Mouse (Mus musculus): ENCODE data around the gene AL731706.1. TPM values are rescaled to one million over a fixed set of nuclear protein-coding genes. Genes with fewer than 3 reads are reported as not detected.
"Not testable (repeated sequence)": the region's sequence is repeated elsewhere in the genome, so short reads cannot be mapped to it uniquely, and the experiment has no call there.

The AL731706.1 gene
- polyA plus RNA-seq, 1 experiment from 2014 or later: 33.2 TPM

DNA sequence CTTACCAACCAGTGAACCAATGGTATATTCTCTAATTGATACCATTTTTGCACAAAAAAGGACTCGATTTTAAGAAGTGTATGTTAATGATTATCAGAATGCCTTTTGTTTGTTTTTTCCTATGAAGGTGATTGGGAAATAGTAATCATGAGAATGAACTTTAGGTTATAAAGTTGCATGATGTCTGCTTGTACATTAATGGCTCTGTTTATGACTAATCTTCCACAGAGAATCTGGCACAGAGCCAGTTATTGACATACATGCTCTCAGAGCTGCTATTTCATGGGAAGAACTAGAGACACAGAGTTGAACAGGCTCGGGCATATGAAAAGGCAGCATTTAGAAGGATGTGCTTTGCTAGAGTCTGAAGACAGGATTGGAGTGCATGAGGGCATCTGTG is 4.9 kb upstream of the AL731706.1 start:
- ATAC-seq (ENCODE audit: low FRiP score, low TSS enrichment): no peak
- no peak for DNase-seq (ENCODE audit: low spot score)
- TF ChIP-seq CTCF (IDR thresholded peaks at IDR 0.05; ENCODE audit: low read depth): no peak
- TF ChIP-seq EP300 (optimal IDR thresholded peaks at IDR 0.05): no peak

GRCm38 (mm10) chr2:136894494-136894893 is 3.3 kb upstream of the AL731706.1 start:
- Histone ChIP-seq H3K27ac (replicated peaks) (no peak overlapping the region), H3K4me2 (replicated peaks; ENCODE audit: low read depth) (no peak overlapping the region), H3K9ac (ENCODE audit: low read length) (no peak overlapping the region), H3K9me3 (ENCODE audit: control insufficient read depth, low read length) (no peaks in the 10 kb centered on the region), H3K36me3 (ENCODE audit: control insufficient read depth, insufficient read depth, low read length) (no peaks in the 10 kb centered on the region), H3K27me3 (ENCODE audit: control insufficient read depth, insufficient read depth, low read length) (no peaks in the 10 kb centered on the region), H3K4me3 (ENCODE audit: low read depth, low read length) (no peak overlapping the region), H3K4me1 (replicated peaks; ENCODE audit: control insufficient read depth, insufficient read depth) (no peaks in the 10 kb centered on the region)
- DNase-seq (ENCODE audit: low spot score) (no peak), ATAC-seq (ENCODE audit: low FRiP score, low TSS enrichment) (no peak)
- no peak for TF ChIP-seq EP300 (optimal IDR thresholded peaks at IDR 0.05)
- WGBS: 78% methylated on average over 2 of the region's 2 CpGs

More for the DNA sequence above, 4.9 kb upstream of the AL731706.1 start:
- 65% methylated on average over 2 of the region's 2 CpGs for WGBS
- Histone ChIP-seq H3K4me3 (ENCODE audit: low read depth, low read length) (no peak overlapping the region), H3K9me3 (ENCODE audit: control insufficient read depth, low read length) (no peaks in the 10 kb centered on the region), H3K4me2 (replicated peaks; ENCODE audit: low read depth) (no peak overlapping the region), H3K36me3 (ENCODE audit: control insufficient read depth, insufficient read depth, low read length) (no peaks in the 10 kb centered on the region), H3K4me1 (replicated peaks; ENCODE audit: control insufficient read depth, insufficient read depth) (no peaks in the 10 kb centered on the region), H3K27ac (replicated peaks) (no peak overlapping the region), H3K9ac (ENCODE audit: low read length) (no peak overlapping the region), H3K27me3 (ENCODE audit: control insufficient read depth, insufficient read depth, low read length) (no peaks in the 10 kb centered on the region)

DNA sequence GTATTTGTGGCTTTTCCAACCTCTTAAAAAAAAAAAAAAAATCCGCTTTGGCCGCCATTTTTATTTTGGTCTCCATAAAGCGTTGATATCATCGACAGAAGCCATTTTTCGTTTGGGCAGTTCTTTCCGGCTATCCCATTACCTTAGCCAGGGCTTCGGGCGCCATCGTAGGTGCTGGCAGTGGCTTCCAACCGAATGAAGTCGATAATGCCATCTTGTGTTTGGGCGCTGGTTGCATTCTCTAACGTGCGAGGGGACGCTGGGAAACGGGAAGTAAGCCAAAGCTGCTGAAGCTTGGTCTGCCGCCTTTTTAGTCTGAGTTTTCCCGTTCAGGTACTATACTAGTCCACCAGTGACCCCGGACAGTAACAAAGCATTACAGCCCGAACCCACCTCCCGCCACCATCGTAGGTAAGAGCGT is 772 bp upstream of the AL731706.1 start:
- Histone ChIP-seq H3K4me1 (replicated peaks; ENCODE audit: control insufficient read depth, insufficient read depth) (no peaks in the 10 kb centered on the region), H3K27ac (replicated peaks) (peak overlapping the region; percentile 77), H3K4me3 (ENCODE audit: low read depth, low read length) (peak overlapping the region; percentile 81), H3K36me3 (ENCODE audit: control insufficient read depth, insufficient read depth, low read length) (no peaks in the 10 kb centered on the region), H3K27me3 (ENCODE audit: control insufficient read depth, insufficient read depth, low read length) (no peaks in the 10 kb centered on the region), H3K9me3 (ENCODE audit: control insufficient read depth, low read length) (no peaks in the 10 kb centered on the region), H3K4me2 (replicated peaks; ENCODE audit: low read depth) (peak overlapping the region; percentile 48), H3K9ac (ENCODE audit: low read length) (peak overlapping the region; percentile 62)
- under 1% methylated on average over 23 of the region's 23 CpGs for WGBS
- ATAC-seq (ENCODE audit: low FRiP score, low TSS enrichment): peak; percentile 84
- DNase-seq (ENCODE audit: low spot score): peak; percentile 94
- no peak for TF ChIP-seq EP300 (optimal IDR thresholded peaks at IDR 0.05)
- TF ChIP-seq CTCF (IDR thresholded peaks at IDR 0.05; ENCODE audit: low read depth): peak; percentile 40; the same call in 1 of the 2 replicates

DNA sequence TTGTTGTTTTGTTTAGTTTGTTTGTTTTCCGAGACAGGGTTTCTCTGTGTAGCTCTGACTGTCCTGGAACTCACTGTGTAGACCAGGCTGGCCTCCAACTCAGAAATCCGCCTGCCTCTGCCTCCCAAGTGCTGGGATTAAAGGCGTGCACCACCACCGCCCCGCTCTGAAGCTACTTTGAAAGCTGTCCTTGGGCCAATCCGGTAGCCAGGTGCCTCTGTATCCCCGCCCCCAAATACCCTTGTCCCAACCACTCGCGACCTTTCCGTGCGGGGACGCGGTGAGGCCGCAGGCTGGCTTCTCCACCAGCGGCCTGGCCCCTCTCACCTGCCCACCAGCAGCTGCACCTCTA is 497 bp downstream of the AL731706.1 start:
- H3K36me3 ChIP-seq (ENCODE audit: control insufficient read depth, insufficient read depth, low read length); H3K9me3 ChIP-seq (ENCODE audit: control insufficient read depth, low read length); H3K27me3 ChIP-seq (ENCODE audit: control insufficient read depth, insufficient read depth, low read length); DNase-seq (ENCODE audit: low spot score); H3K4me1 ChIP-seq (replicated peaks; ENCODE audit: control insufficient read depth, insufficient read depth): not testable (repeated sequence)
- ATAC-seq (ENCODE audit: low FRiP score, low TSS enrichment): peak; percentile 71
- Histone ChIP-seq H3K4me2 (replicated peaks; ENCODE audit: low read depth) (peak overlapping the region; percentile 56), H3K27ac (replicated peaks) (peak overlapping the region; percentile 94), H3K9ac (ENCODE audit: low read length) (peak overlapping the region; percentile 75), H3K4me3 (ENCODE audit: low read depth, low read length) (peak overlapping the region; percentile 81)
- WGBS: 6% methylated on average over 15 of the region's 15 CpGs

DNA sequence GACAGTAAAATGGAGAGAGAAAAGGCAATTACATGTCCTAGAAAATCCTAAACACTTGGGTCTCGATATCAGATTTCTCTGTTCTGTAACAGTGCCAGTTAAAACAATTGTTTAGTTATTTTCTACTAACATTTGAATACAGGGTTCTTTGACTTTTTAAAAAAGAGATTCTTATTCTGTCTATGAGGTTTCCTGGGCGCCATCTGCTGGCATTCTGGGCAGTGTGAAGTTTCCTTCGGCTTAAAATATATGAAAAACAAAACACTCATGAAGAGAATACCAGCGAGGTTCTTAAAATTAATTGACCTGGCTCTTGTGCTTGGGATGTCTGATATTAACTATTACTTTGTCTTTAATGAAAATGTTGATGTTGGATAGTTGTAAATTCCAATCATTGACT is 4.3 kb downstream of the AL731706.1 start:
- Histone ChIP-seq H3K4me3 (ENCODE audit: low read depth, low read length) (no peak overlapping the region), H3K4me2 (replicated peaks; ENCODE audit: low read depth) (no peak overlapping the region), H3K4me1 (replicated peaks; ENCODE audit: control insufficient read depth, insufficient read depth) (no peaks in the 10 kb centered on the region), H3K27me3 (ENCODE audit: control insufficient read depth, insufficient read depth, low read length) (no peaks in the 10 kb centered on the region), H3K36me3 (ENCODE audit: control insufficient read depth, insufficient read depth, low read length) (peaks cover 6% of the 10 kb centered on the region; the same call in 1 of the 2 replicates), H3K9me3 (ENCODE audit: control insufficient read depth, low read length) (no peaks in the 10 kb centered on the region), H3K27ac (replicated peaks) (no peak overlapping the region), H3K9ac (ENCODE audit: low read length) (no peak overlapping the region)
- no peak for ATAC-seq (ENCODE audit: low FRiP score, low TSS enrichment)
- no peak for DNase-seq (ENCODE audit: low spot score)
- peak; percentile 67 for TF ChIP-seq CTCF (IDR thresholded peaks at IDR 0.05; ENCODE audit: low read depth)
- TF ChIP-seq EP300 (optimal IDR thresholded peaks at IDR 0.05): no peak
- WGBS: 44% methylated on average over 4 of the region's 4 CpGs

- Histone ChIP-seq H3K27me3 (ENCODE audit: control insufficient read depth, insufficient read depth, low read length) (no peaks in the 10 kb centered on the region), H3K36me3 (ENCODE audit: control insufficient read depth, insufficient read depth, low read length) (peaks cover 14% of the 10 kb centered on the region), H3K9ac (ENCODE audit: low read length) (no peak within 1 kb of the TSS), H3K27ac (replicated peaks) (no peak within 1 kb of the TSS), H3K4me1 (replicated peaks; ENCODE audit: control insufficient read depth, insufficient read depth) (no peaks in the 10 kb centered on the region), H3K4me3 (ENCODE audit: low read depth, low read length) (no peak within 1 kb of the TSS), H3K4me2 (replicated peaks; ENCODE audit: low read depth) (no peak within 1 kb of the TSS), H3K9me3 (ENCODE audit: control insufficient read depth, low read length) (no peaks in the 10 kb centered on the region)
- WGBS: 97% methylated on average over 2 of the region's 2 CpGs
- no peak for TF ChIP-seq CTCF (IDR thresholded peaks at IDR 0.05; ENCODE audit: low read depth)
- no peak for TF ChIP-seq EP300 (optimal IDR thresholded peaks at IDR 0.05)
- ATAC-seq (ENCODE audit: low FRiP score, low TSS enrichment) (no peak), DNase-seq (ENCODE audit: low spot score) (no peak)
These were observed 5.6 kb downstream of the AL731706.1 start, which contains the start of gene AL731706.2 for GRCm38 (mm10) chr2:136885579-136885978. AL731706.2 (minus strand) TSS chr2:136885679.
